Mouse (Mus musculus): ENCODE measurements around the gene Zfhx3. TPM values are rescaled to one million over a fixed set of nuclear protein-coding genes. Genes with fewer than 3 reads are reported as not detected.

The Zfhx3 gene
- polyA plus RNA-seq, 1 experiment from 2014 or later, result 22.4 TPM

- H3K27me3 ChIP-seq, result no peaks in the 10 kb centered on the region
These were observed 921.0 kb downstream of the Zfhx3 start for GRCm38 (mm10) chr8:108863440-108863839.

DNA sequence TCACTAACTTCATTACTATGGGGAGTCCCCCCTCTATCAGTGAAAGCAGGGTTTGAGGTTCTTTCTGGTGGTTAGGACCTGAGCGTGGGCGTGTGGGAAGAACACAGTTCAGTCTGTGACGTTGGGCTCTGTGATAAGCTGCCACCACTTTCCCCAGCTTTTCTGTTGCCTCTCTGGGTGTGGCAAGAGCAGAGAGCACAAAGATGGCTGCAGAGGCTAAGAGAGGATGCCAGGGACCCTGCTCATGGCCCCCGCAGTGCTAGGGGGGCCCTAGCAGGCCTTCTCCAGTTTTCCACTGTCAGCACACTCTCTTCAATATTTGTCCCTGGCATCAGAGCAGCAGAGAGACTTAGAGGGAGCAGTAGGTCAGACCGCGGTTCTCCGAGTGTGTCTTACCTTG, 924.0 kb downstream of the Zfhx3 start:
- Histone ChIP-seq H3K36me3 (ENCODE audit: poor library complexity, severe bottlenecking) (no peaks in the 10 kb centered on the region), H3K4me3 (no peak overlapping the region), H3K9me3 (replicated peaks) (no peaks in the 10 kb centered on the region), H3K27ac (no peak overlapping the region), H3K9ac (no peak overlapping the region), H3K4me1 (peaks cover 14% of the 10 kb centered on the region), H3K27me3 (no peaks in the 10 kb centered on the region), H3K4me2 (no peak overlapping the region)
- ATAC-seq, result no peak
- 93% methylated on average over 7 of the region's 7 CpGs for WGBS

More at GRCm38 (mm10) chr8:108863440-108863839, 921.0 kb downstream of the Zfhx3 start:
- Histone ChIP-seq H3K36me3 (ENCODE audit: poor library complexity, severe bottlenecking) (peaks cover 9% of the 10 kb centered on the region; the same call in 1 of the 2 replicates), H3K4me1 (peaks cover 23% of the 10 kb centered on the region), H3K27ac (no peak overlapping the region), H3K4me3 (no peak overlapping the region), H3K4me2 (no peak overlapping the region), H3K9ac (no peak overlapping the region), H3K9me3 (replicated peaks) (no peaks in the 10 kb centered on the region)
- peak; percentile 53; the same call in 1 of the 2 replicates for ATAC-seq
- WGBS, result 65% methylated on average over 10 of the region's 10 CpGs

DNA sequence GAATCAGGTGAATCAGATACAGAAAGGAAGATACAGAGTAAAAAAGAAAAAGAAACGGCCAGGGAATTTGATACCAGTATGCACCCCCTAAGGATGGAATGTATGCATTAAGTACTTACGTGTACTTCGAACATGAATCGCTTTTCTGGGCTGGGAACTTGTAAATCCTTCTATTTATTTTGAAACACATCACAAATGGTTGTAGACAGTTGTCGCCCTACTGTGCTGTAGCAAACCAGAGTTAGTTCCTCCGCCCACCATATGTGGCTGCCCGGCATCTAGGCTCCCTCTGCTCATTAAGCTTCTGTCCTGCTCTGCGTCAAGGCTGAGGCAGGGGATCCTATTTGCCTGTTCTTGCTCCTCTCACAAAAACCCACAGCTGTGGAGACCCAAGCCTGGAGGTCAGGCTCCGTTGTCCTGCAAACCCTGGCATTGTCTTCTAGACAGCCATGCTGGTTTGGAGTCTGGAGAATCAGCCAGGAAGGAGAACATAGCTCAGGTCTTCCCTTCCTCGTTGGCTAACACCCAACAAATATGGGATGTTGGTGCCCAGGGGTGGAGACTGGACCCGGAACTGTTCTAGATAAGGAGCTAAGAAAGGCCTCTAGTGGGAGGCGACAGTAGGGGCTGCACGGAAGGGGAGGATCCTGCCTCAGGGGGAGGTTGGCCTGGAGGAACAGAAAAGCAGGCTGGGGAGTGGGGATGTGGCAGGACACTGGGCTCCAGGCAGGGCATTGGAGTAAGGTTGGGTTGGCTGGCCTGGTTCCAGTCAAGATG, 925.2 kb downstream of the Zfhx3 start:
- H3K4me1 ChIP-seq, result peaks cover 13% of the 10 kb centered on the region
- no peak for ATAC-seq
- no peaks in the 10 kb centered on the region for H3K9me3 ChIP-seq (replicated peaks)
- H3K4me2 ChIP-seq, result no peak overlapping the region
- no peaks in the 10 kb centered on the region for H3K27me3 ChIP-seq
- H3K27ac ChIP-seq, result no peak overlapping the region
- no peak overlapping the region for H3K4me3 ChIP-seq
- H3K36me3 ChIP-seq (ENCODE audit: poor library complexity, severe bottlenecking), result no peaks in the 10 kb centered on the region
- 73% methylated on average over 13 of the region's 13 CpGs for WGBS
- no peak overlapping the region for H3K9ac ChIP-seq

- 87% methylated on average over 14 of the region's 14 CpGs for WGBS
- peaks cover 5% of the 10 kb centered on the region for H3K4me1 ChIP-seq
- H3K9me3 ChIP-seq (replicated peaks), result no peaks in the 10 kb centered on the region
- ATAC-seq, result no peak
- no peak overlapping the region for H3K4me3 ChIP-seq
- H3K4me2 ChIP-seq, result no peak overlapping the region
- H3K27ac ChIP-seq, result no peak overlapping the region
- no peak overlapping the region for H3K9ac ChIP-seq
- H3K36me3 ChIP-seq (ENCODE audit: poor library complexity, severe bottlenecking), result no peaks in the 10 kb centered on the region
- H3K27me3 ChIP-seq, result no peaks in the 10 kb centered on the region
These were observed 926.0 kb downstream of the Zfhx3 start for GRCm38 (mm10) chr8:108868259-108869090.

DNA sequence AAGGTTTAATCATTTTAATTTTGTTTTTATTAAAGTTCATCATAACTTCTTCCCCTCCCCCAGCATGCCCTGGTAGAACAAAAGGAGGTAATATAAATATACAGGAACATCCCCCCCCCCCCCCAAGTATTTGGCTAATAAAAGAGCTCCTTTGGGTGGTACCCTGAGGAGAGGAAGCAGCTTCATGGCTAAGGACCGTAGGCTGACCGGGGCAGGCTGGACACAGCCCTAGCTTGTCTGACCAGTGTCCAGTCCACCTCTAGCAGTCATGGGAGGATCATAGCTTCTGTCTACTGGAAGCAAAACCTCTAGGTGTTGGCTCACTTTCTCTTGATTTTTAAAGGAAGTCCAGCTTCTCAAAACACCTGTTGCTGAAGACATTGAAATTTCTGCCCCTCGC, 927.0 kb downstream of the Zfhx3 start:
- Histone ChIP-seq H3K4me1 (no peaks in the 10 kb centered on the region), H3K4me3 (no peak overlapping the region), H3K4me2 (no peak overlapping the region), H3K9ac (no peak overlapping the region), H3K27me3 (no peaks in the 10 kb centered on the region), H3K36me3 (ENCODE audit: poor library complexity, severe bottlenecking) (0 out of 2 replicates have a peak, but pooled peaks cover 5% of the 10 kb centered on the region), H3K9me3 (replicated peaks) (no peaks in the 10 kb centered on the region), H3K27ac (no peak overlapping the region)
- 93% methylated on average over 3 of the region's 3 CpGs for WGBS
- no peak for ATAC-seq

- ATAC-seq, result no peak
- H3K36me3 ChIP-seq (ENCODE audit: poor library complexity, severe bottlenecking), result 0 out of 2 replicates have a peak, but pooled peaks cover 5% of the 10 kb centered on the region
- 85% methylated on average over 5 of the region's 5 CpGs for WGBS
- no peak overlapping the region for H3K9ac ChIP-seq
- H3K4me2 ChIP-seq, result no peak overlapping the region
- no peak overlapping the region for H3K4me3 ChIP-seq
- no peaks in the 10 kb centered on the region for H3K27me3 ChIP-seq
- H3K9me3 ChIP-seq (replicated peaks), result no peaks in the 10 kb centered on the region
- no peaks in the 10 kb centered on the region for H3K4me1 ChIP-seq
- no peak overlapping the region for H3K27ac ChIP-seq
These were observed 927.5 kb downstream of the Zfhx3 start for GRCm38 (mm10) chr8:108869935-108870334.

DNA sequence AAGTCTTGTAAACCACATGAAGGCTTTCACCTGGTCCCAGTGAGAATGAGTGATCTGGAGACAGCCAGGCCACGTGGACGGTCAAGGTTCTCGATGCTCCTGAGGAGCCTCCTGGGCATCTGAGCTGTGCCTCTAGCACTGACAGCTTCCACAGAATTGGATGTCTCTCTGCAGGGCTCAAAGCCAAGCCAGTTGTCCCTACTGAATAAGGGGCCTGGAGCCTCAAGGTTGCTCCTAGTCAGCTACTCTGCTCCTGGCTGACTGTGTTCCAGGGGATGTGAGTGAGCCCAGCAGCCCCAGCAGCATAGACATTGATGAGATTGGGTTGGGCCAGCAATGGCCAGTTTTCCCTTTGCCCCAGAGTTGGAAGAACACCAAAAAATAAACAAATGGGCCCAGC, 927.9 kb downstream of the Zfhx3 start:
- no peak overlapping the region for H3K9ac ChIP-seq
- H3K4me2 ChIP-seq, result no peak overlapping the region
- no peaks in the 10 kb centered on the region for H3K4me1 ChIP-seq
- no peaks in the 10 kb centered on the region for H3K27me3 ChIP-seq
- H3K4me3 ChIP-seq, result no peak overlapping the region
- ATAC-seq, result no peak
- H3K36me3 ChIP-seq (ENCODE audit: poor library complexity, severe bottlenecking), result 0 out of 2 replicates have a peak, but pooled peaks cover 5% of the 10 kb centered on the region
- H3K27ac ChIP-seq, result no peak overlapping the region
- 90% methylated on average over 3 of the region's 3 CpGs for WGBS
- no peaks in the 10 kb centered on the region for H3K9me3 ChIP-seq (replicated peaks)

- H3K9me3 ChIP-seq (replicated peaks), result no peaks in the 10 kb centered on the region
- no peak overlapping the region for H3K4me2 ChIP-seq
- no peak overlapping the region for H3K4me3 ChIP-seq
- no peaks in the 10 kb centered on the region for H3K4me1 ChIP-seq
- H3K9ac ChIP-seq, result no peak overlapping the region
- 0 out of 2 replicates have a peak, but pooled peaks cover 5% of the 10 kb centered on the region for H3K36me3 ChIP-seq (ENCODE audit: poor library complexity, severe bottlenecking)
- H3K27me3 ChIP-seq, result no peaks in the 10 kb centered on the region
- no peak for ATAC-seq
- H3K27ac ChIP-seq, result no peak overlapping the region
- WGBS, result 87% methylated on average over 5 of the region's 5 CpGs
These were observed 933.3 kb downstream of the Zfhx3 start for GRCm38 (mm10) chr8:108875722-108876121.

DNA sequence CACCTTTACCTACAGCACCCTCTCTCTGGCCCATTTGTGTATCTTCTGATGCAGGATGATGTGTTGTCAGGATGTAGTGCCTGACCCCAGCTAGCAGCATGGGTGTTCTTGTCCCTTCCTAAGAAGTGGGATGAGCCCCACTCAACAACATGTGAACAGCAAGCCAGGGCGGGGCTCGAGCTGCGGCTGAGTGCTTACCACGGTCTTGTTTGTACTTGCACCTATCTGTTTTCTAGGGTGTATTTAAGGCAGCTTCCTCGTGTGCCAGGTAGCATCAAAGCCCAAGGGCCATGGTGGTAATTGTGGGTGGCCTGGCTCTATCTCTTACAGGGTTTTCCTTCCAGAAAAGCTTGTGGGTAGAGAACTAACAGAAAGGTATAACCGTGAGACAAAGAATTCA, 937.7 kb downstream of the Zfhx3 start:
- Histone ChIP-seq H3K27me3 (peaks cover 10% of the 10 kb centered on the region), H3K27ac (no peak overlapping the region), H3K4me1 (peaks cover 7% of the 10 kb centered on the region), H3K36me3 (ENCODE audit: poor library complexity, severe bottlenecking) (no peaks in the 10 kb centered on the region), H3K9me3 (replicated peaks) (no peaks in the 10 kb centered on the region), H3K9ac (no peak overlapping the region), H3K4me3 (no peak overlapping the region), H3K4me2 (no peak overlapping the region)
- 93% methylated on average over 6 of the region's 6 CpGs for WGBS
- ATAC-seq, result no peak

- Histone ChIP-seq H3K27ac (no peak overlapping the region), H3K4me1 (peaks cover 17% of the 10 kb centered on the region), H3K9me3 (replicated peaks) (no peaks in the 10 kb centered on the region), H3K9ac (no peak overlapping the region), H3K27me3 (peaks cover 10% of the 10 kb centered on the region), H3K36me3 (ENCODE audit: poor library complexity, severe bottlenecking) (no peaks in the 10 kb centered on the region), H3K4me3 (no peak overlapping the region), H3K4me2 (no peak overlapping the region)
- ATAC-seq, result no peak
- WGBS, result 95% methylated on average over 7 of the region's 7 CpGs
These were observed 938.9 kb downstream of the Zfhx3 start for GRCm38 (mm10) chr8:108881336-108881735.

- H3K27me3 ChIP-seq, result peaks cover 13% of the 10 kb centered on the region
- 90% methylated on average over 9 of the region's 9 CpGs for WGBS
- H3K4me1 ChIP-seq, result peaks cover 21% of the 10 kb centered on the region
- no peak overlapping the region for H3K4me2 ChIP-seq
- no peaks in the 10 kb centered on the region for H3K36me3 ChIP-seq (ENCODE audit: poor library complexity, severe bottlenecking)
- no peak overlapping the region for H3K9ac ChIP-seq
- H3K27ac ChIP-seq, result no peak overlapping the region
- no peak overlapping the region for H3K4me3 ChIP-seq
- ATAC-seq, result no peak
- no peaks in the 10 kb centered on the region for H3K9me3 ChIP-seq (replicated peaks)
These were observed 939.6 kb downstream of the Zfhx3 start for GRCm38 (mm10) chr8:108882073-108882472.

GRCm38 (mm10) chr8:108883381-108883780, 940.9 kb downstream of the Zfhx3 start:
- Histone ChIP-seq H3K4me3 (no peak overlapping the region), H3K9ac (no peak overlapping the region), H3K27me3 (peaks cover 24% of the 10 kb centered on the region), H3K4me1 (peaks cover 32% of the 10 kb centered on the region), H3K4me2 (no peak overlapping the region), H3K36me3 (ENCODE audit: poor library complexity, severe bottlenecking) (no peaks in the 10 kb centered on the region), H3K9me3 (replicated peaks) (no peaks in the 10 kb centered on the region), H3K27ac (no peak overlapping the region)
- WGBS, result 88% methylated on average over 6 of the region's 6 CpGs
- ATAC-seq, result no peak

Data from forebrain, embryonic 13.5 days (tissue).